ENCODE assay signal across 17 mouse cellular contexts in genomic region chr17:15677970-15678645, GRCm38 (mm10). TPM values are rescaled to one million over a fixed set of nuclear protein-coding genes. Genes with fewer than 3 reads are reported as not detected.
DNase-seq lines count a peak whose midpoint lies in the region; ATAC-seq and TF ChIP-seq lines count a peak whose summit lies in the region.
"Had no signal": no experiment of that assay in that cellular context is flagged by ENCODE, and none has a peak within 500 bp of the region (broad histone marks: within the 10 kb centered on the region; RNA-seq: fewer than 3 reads in every experiment).

No protein-coding gene starts in this region.

- H3K4me1 ChIP-seq in midbrain, embryonic 11.5 days (ENCODE audit: control insufficient read depth, insufficient read depth, low read length) = peaks cover 11% of the 10 kb centered on the region; the same call in 1 of the 2 replicates
- no peaks in the 10 kb centered on the region for H3K4me1 ChIP-seq in midbrain, postnatal 0 days (ENCODE audit: insufficient read depth, low read length)
- no peaks in the 10 kb centered on the region for H3K4me1 ChIP-seq in midbrain, embryonic 14.5 days (ENCODE audit: control insufficient read depth, insufficient read depth, low read length)
- H3K4me1 ChIP-seq: embryonic facial prominence, embryonic 13.5 days had no signal

- H3K36me3 ChIP-seq in midbrain, embryonic 11.5 days (ENCODE audit: control insufficient read depth, insufficient read depth, low read length) = no peaks in the 10 kb centered on the region
- H3K36me3 ChIP-seq in midbrain, postnatal 0 days (ENCODE audit: insufficient read depth, low read length) = peaks cover 3% of the 10 kb centered on the region; the same call in 1 of the 2 replicates
- no peaks in the 10 kb centered on the region for H3K36me3 ChIP-seq in midbrain, embryonic 14.5 days (ENCODE audit: control insufficient read depth, insufficient read depth, low read length)
- H3K36me3 ChIP-seq: embryonic facial prominence, embryonic 13.5 days; forebrain, embryonic 10.5 days; limb, embryonic 13.5 days had no signal

- peak; percentile 90 for DNase-seq in midbrain, embryonic 11.5 days (ENCODE audit: low spot score, missing footprints)
- no peak for DNase-seq in midbrain, postnatal 0 days (ENCODE audit: low spot score)
- peak; percentile 34 for DNase-seq in embryo, embryonic 10 days (ENCODE audit: low spot score)
- DNase-seq in midbrain, embryonic 14.5 days = peak; percentile 43
- peak; percentile 67 for DNase-seq in thymus, postnatal 4 days
- DNase-seq in layer of hippocampus, adult 11-12 months (ENCODE audit: low spot score) = no peak
- DNase-seq in urinary bladder, postnatal 4 days (ENCODE audit: low spot score in 2 of 2) = no peak
- DNase-seq: cerebellum, postnatal 10 days; kidney, postnatal 36 days; lung, postnatal 36 days had no signal

- no peak for TF ChIP-seq CTCF in midbrain, postnatal 0 days (IDR thresholded peaks at IDR 0.05)

- H3K9ac ChIP-seq in midbrain, embryonic 11.5 days (ENCODE audit: low read length) = no peak overlapping the region
- no peak overlapping the region for H3K9ac ChIP-seq in midbrain, postnatal 0 days (replicated peaks; ENCODE audit: low read length, poor library complexity, severe bottlenecking)
- no peak overlapping the region for H3K9ac ChIP-seq in midbrain, embryonic 14.5 days (replicated peaks; ENCODE audit: low read length)
- H3K9ac ChIP-seq: embryonic facial prominence, embryonic 13.5 days; limb, embryonic 13.5 days had no signal

- H3K27ac ChIP-seq in midbrain, embryonic 11.5 days (ENCODE audit: low read depth, low read length) = peak overlapping the region; percentile 49
- H3K27ac ChIP-seq in midbrain, postnatal 0 days (ENCODE audit: low read depth, low read length) = no peak overlapping the region
- no peak overlapping the region for H3K27ac ChIP-seq in midbrain, embryonic 14.5 days (replicated peaks; ENCODE audit: low read depth, low read length)
- H3K27ac ChIP-seq: embryonic facial prominence, embryonic 13.5 days; forebrain, embryonic 10.5 days; left cerebral cortex, adult 2 months; limb, embryonic 13.5 days had no signal

- H3K4me2 ChIP-seq in midbrain, embryonic 11.5 days = no peak overlapping the region
- H3K4me2 ChIP-seq in midbrain, postnatal 0 days (ENCODE audit: low read depth, low read length, poor library complexity, severe bottlenecking) = no peak overlapping the region
- H3K4me2 ChIP-seq in midbrain, embryonic 14.5 days (ENCODE audit: low read length) = no peak overlapping the region
- H3K4me2 ChIP-seq: embryonic facial prominence, embryonic 13.5 days; limb, embryonic 13.5 days had no signal

- H3K9me3 ChIP-seq in midbrain, embryonic 11.5 days (ENCODE audit: control insufficient read depth, low read length) = no peaks in the 10 kb centered on the region
- H3K9me3 ChIP-seq in midbrain, postnatal 0 days (ENCODE audit: low read length) = no peaks in the 10 kb centered on the region
- H3K9me3 ChIP-seq in midbrain, embryonic 14.5 days (ENCODE audit: control insufficient read depth, low read length) = no peaks in the 10 kb centered on the region
- H3K9me3 ChIP-seq: embryonic facial prominence, embryonic 13.5 days; forebrain, embryonic 10.5 days; limb, embryonic 13.5 days had no signal

- no peak overlapping the region for H3K4me3 ChIP-seq in midbrain, embryonic 11.5 days (ENCODE audit: low read depth, low read length)
- H3K4me3 ChIP-seq in midbrain, postnatal 0 days (ENCODE audit: low read depth, low read length) = no peak overlapping the region
- no peak overlapping the region for H3K4me3 ChIP-seq in midbrain, embryonic 14.5 days (replicated peaks; ENCODE audit: low read depth, low read length)
- H3K4me3 ChIP-seq: embryonic facial prominence, embryonic 13.5 days; forebrain, embryonic 10.5 days; left cerebral cortex, adult 2 months; limb, embryonic 13.5 days had no signal

- no peaks in the 10 kb centered on the region for H3K27me3 ChIP-seq in midbrain, embryonic 11.5 days (ENCODE audit: control insufficient read depth, insufficient read depth, low read length)
- H3K27me3 ChIP-seq in midbrain, postnatal 0 days (ENCODE audit: insufficient read depth, low read length) = no peaks in the 10 kb centered on the region
- H3K27me3 ChIP-seq in midbrain, embryonic 14.5 days (ENCODE audit: control insufficient read depth, insufficient read depth, low read length) = no peaks in the 10 kb centered on the region
- H3K27me3 ChIP-seq: embryonic facial prominence, embryonic 13.5 days; limb, embryonic 13.5 days; Patski had no signal

- peak; percentile 85 for ATAC-seq in midbrain, embryonic 11.5 days (ENCODE audit: low FRiP score)
- ATAC-seq in midbrain, postnatal 0 days (ENCODE audit: low FRiP score) = no peak
- no peak for ATAC-seq in midbrain, embryonic 14.5 days (ENCODE audit: low FRiP score, low TSS enrichment)
- ATAC-seq in CD4-positive, CD25-positive, alpha-beta regulatory T cell, adult 4 months = no peak
- ATAC-seq: intestine, postnatal 0 days; Patski had no signal

- 6% methylated on average over 6 of the region's 6 CpGs for WGBS in midbrain, embryonic 11.5 days
- 11% methylated on average over 6 of the region's 6 CpGs for WGBS in midbrain, postnatal 0 days
- 4% methylated on average over 6 of the region's 6 CpGs for WGBS in midbrain, embryonic 14.5 days

RNA-seq across cellular contexts. Expression of gene Chd1, which starts 26.7 kb away (rescaled TPM):
- 46.9 TPM in 2 replicates for polyA plus RNA-seq in midbrain, embryonic 11.5 days (2014; fragmentation: Nextera tagmentation; extraction: Ambion mirVana)
- total RNA-seq in midbrain, postnatal 0 days (2014; rRNA removed) = 12.3 and 12.9 TPM in 2 replicates
- polyA plus RNA-seq in midbrain, postnatal 0 days (2015; fragmentation: Nextera tagmentation; extraction: Ambion mirVana) = 10.4 and 13.1 TPM in 2 replicates
- polyA plus RNA-seq in midbrain, embryonic 14.5 days (2014; fragmentation: Nextera tagmentation; extraction: Ambion mirVana) = 24.8 and 25.1 TPM in 2 replicates
- polyA plus RNA-seq in CD4-positive, CD25-positive, alpha-beta regulatory T cell, adult 4 months (2017; shearing (Covaris generic)) = 10 to 100 TPM; 15.3 to 17.6 TPM

Comparison
In these comparisons a context has a peak if more than half of its experiments do, and no peak if none do; other contexts are left out.
1. DNase-seq: peak in midbrain, embryonic 11.5 days (single experiment), embryo, embryonic 10 days (single experiment), midbrain, embryonic 14.5 days (single experiment) and thymus, postnatal 4 days (single experiment); none in midbrain, postnatal 0 days (single experiment), layer of hippocampus, adult 11-12 months (single experiment) and urinary bladder, postnatal 4 days (0 of 2).